Mouse (Mus musculus) heart, adult 2 months (tissue): Measurements from ENCODE around the gene Stat1. TPM values are rescaled to one million over a fixed set of nuclear protein-coding genes. Genes with fewer than 3 reads are reported as not detected.

Experiments
- DNase-seq, 2 experiments: peaks; one replicate each; pipeline ENCODE4 v3.0.0; 2021
- H3K27ac ChIP-seq: fragments of 200-600 bp; 2 replicates; pipeline ENCODE4 v1.8.1; 2022
- H3K27me3 ChIP-seq: fragments of 200-500 bp; 2 replicates; pipeline ENCODE4 v1.6.1; 2012; ENCODE audit warnings: mild to moderate bottlenecking, low read length, inconsistent platforms, mixed read lengths; ENCODE audit not compliant: control insufficient read depth, insufficient read depth
- H3K36me3 ChIP-seq: fragments of 200-500 bp; 2 replicates; pipeline ENCODE4 v1.6.1; 2012; ENCODE audit warnings: low read length, inconsistent platforms; ENCODE audit not compliant: control insufficient read depth, insufficient read depth
- H3K4me1 ChIP-seq: fragments of 200-500 bp; 2 replicates; pipeline ENCODE4 v1.6.1; 2011; ENCODE audit warnings: low read length; ENCODE audit not compliant: control insufficient read depth, insufficient read depth
- H3K4me3 ChIP-seq: fragments of 200-600 bp; 2 replicates; pipeline ENCODE4 v1.8.1; 2022
- H3K79me2 ChIP-seq: fragments of 200-500 bp; replicated peaks from 2 replicates; pipeline ENCODE4 v1.6.1; 2012; ENCODE audit warnings: mild to moderate bottlenecking, inconsistent platforms, low read length, moderate library complexity, mixed read lengths; ENCODE audit not compliant: control insufficient read depth, insufficient read depth
- H3K9ac ChIP-seq: fragments of 200-500 bp; 2 replicates; pipeline ENCODE4 v1.6.1; 2012; ENCODE audit warnings: low read depth, mild to moderate bottlenecking, control low read depth, inconsistent platforms, low read length, mixed read lengths
- CTCF ChIP-seq: fragments of 200-600 bp; IDR thresholded peaks from 2 replicates; pipeline ENCODE4 v1.8.1; 2022; ENCODE audit warnings: antibody characterized with exemption, mild to moderate bottlenecking, moderate library complexity
- EP300 ChIP-seq: fragments of 200-500 bp; IDR thresholded peaks from 2 replicates; pipeline ENCODE4 v1.6.1; 2011; ENCODE audit warnings: low read depth, low read length, control low read depth; ENCODE audit not compliant: insufficient read depth
- POLR2A ChIP-seq: fragments of 200-500 bp; IDR thresholded peaks from 2 replicates; pipeline ENCODE4 v1.6.1; 2011; ENCODE audit warnings: mild to moderate bottlenecking, low read depth, low read length, control low read depth; ENCODE audit not compliant: insufficient read depth
- WGBS: fragments of 180-500 bp; shearing (Covaris S2); methylation state at CpG from one replicate; pipeline ENCODE4 v1.1.7; 2018; 5-methylcytosine and 5-hydroxymethylcytosine counted together
- intact Hi-C: fragments of 180-260 bp; cut with DNase I; formaldehyde crosslinking; loops from one replicate; pipeline ENCODE4 v1.15.1; 2025
- polyA plus RNA-seq: library from polyadenylated mRNA; depleted of rRNA; stranded (reverse); fragments of >200 nt; gene quantifications from 2 replicates; pipeline ENCODE4 v1.2.3, GENCODE M21; 2012
- total RNA-seq, 2 experiments: library from RNA; stranded (reverse); gene quantifications; 2 replicates each; pipeline ENCODE4 v1.2.3; 2021

Stat1 gene
- total and polyA plus RNA-seq, 3 experiments: 24.1 to 30.6 (median 27.7) TPM

DNA sequence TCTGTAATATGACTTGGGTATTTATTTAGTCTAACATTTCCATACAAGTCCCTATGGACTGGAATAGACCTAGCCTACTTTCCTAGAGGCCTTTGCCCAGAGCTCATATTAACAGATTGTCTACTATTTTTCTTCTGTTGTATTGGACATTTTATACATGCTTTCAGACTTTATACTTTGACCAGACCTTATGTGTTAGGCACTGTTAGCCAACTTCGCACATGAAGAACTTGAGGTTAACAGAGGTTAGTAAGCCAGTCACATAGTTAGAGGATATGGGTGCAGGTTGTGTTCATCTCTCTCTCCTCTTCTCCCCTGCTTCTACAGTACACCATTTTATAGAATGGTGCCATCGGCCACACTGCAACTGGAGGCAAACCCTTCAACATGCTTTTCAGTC lies 38.8 kb downstream of the Stat1 start:
- 98% methylated on average over 2 of the region's 2 CpGs for WGBS
- H3K27ac ChIP-seq: no peak overlapping the region
- no peaks in the 10 kb centered on the region for H3K36me3 ChIP-seq
- H3K27me3 ChIP-seq: no peaks in the 10 kb centered on the region
- no peak overlapping the region for H3K9ac ChIP-seq
- H3K4me3 ChIP-seq: no peak overlapping the region
- DNase-seq: no peak
- H3K4me1 ChIP-seq: no peaks in the 10 kb centered on the region
- no peak for TF ChIP-seq EP300
- TF ChIP-seq CTCF: no peak
- no peak for TF ChIP-seq POLR2A
- intact Hi-C loops: no loop called here
- H3K79me2 ChIP-seq: no peaks in the 10 kb centered on the region

DNA sequence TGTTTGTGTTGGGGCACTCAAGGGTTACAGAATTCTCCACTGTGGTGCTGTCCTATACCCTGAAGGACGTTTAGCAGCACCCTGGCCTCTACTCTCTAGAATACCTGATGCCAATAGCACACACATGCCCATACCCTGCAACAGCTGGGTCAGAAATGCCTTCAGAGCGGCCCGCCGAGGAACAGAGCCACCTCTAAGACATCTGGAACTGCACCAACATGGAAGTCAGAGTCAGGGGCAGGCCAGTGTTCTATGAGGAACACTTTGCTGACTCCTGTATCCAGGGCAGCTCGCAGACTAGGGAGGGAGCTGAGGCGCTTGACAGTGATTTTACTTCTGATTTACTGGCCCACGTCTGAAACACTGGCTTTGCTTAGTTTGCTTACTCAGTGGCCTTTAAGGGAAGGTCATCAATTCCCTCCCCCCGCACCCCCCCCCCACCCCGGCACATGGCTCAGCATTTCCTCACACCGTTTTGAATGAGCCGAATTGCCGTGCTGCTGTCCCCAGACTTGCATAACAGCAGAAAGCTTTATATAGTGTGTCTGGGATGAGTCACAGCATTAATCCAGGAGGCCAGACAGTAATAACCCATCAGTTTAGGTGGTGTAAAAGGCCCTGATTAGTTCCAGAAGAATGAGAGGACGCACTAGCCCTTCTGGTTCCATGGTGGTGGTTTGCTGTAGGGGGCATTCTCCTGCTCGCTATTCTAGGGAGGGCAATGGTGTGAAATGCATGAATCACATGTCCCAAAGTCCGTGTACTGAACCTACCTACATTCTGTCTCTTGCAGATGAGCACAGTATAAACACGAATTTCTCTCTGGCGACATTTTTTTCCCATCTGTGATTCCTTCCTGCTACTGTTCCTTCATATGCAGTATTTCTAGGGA lies 39.5 kb downstream of the Stat1 start:
- intact Hi-C loops: no loop called here
- no peak overlapping the region for H3K27ac ChIP-seq
- H3K79me2 ChIP-seq: no peaks in the 10 kb centered on the region
- TF ChIP-seq CTCF: no peak
- TF ChIP-seq EP300: no peak
- TF ChIP-seq POLR2A: no peak
- no peaks in the 10 kb centered on the region for H3K27me3 ChIP-seq
- DNase-seq: no peak
- WGBS: 73% methylated on average over 17 of the region's 17 CpGs
- no peak overlapping the region for H3K4me3 ChIP-seq
- no peak overlapping the region for H3K9ac ChIP-seq
- no peaks in the 10 kb centered on the region for H3K36me3 ChIP-seq
- no peaks in the 10 kb centered on the region for H3K4me1 ChIP-seq

DNA sequence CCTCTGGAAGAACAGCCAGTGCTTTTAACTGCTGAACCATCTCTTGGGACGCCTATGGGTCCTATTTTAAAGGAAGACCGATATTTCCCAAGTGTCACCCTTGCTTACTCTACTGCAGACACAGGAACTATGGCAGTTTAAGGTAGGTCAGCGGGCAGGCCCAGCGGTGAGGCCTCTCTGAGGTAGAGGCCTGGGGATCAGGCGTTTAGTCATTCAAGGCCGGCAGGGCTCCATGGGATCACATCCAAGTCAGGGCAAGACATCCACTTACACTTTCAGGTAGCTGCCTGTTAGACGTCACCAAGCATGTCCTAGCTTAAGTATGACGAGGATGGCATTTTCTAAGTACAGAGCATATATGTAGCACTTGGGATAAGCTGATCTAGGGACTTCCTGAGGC lies 41.9 kb downstream of the Stat1 start:
- Histone ChIP-seq H3K79me2 (no peaks in the 10 kb centered on the region), H3K4me3 (no peak overlapping the region), H3K27me3 (no peaks in the 10 kb centered on the region), H3K36me3 (no peaks in the 10 kb centered on the region; the same call in 1 of the 2 replicates), H3K27ac (no peak overlapping the region), H3K4me1 (0 out of 2 replicates have a peak, but pooled peaks cover under 1% of the 10 kb centered on the region), H3K9ac (no peak overlapping the region)
- DNase-seq: peak in 1 of 2 experiments; percentile 3
- 91% methylated on average over 8 of the region's 8 CpGs for WGBS
- intact Hi-C loops: no loop called here
- TF ChIP-seq EP300 (no peak), POLR2A (no peak), CTCF (no peak)

DNA sequence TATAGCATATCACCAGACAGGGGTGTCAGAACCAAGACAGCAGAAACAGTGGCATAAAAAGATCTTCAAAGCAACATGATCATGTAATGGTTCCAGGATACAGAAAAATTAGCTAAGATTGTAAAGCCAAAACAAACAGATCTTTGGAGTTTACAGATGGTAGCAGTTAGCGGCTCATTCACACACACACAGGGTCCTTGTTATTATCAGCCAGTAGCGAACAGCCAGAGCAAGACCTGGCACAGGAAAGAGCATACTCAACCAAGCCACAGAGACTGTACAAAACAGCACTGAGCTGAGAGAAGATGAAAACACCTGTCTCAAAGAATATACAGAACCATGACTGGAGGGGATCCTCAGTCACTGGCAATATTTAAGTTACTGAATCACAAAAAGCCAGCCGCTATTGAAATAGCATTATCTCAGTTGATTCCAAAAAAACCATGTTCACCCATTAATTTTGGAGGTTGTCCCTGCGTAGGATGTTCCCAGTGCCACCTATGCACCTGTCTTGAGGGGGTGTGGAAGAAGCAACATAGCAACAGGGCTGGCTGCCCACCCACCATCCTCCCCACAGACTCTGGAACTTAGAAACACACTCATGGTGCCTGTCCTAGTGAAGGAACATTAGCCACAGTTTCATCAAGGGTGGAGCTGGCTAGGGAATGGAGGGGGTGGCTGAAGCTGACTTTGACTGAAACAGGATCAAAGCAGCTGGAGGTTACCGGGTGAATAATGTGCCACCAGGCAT lies 44.6 kb downstream of the Stat1 start:
- TF ChIP-seq EP300 (no peak), POLR2A (no peak), CTCF (no peak)
- no peak for DNase-seq
- H3K9ac ChIP-seq: no peak overlapping the region
- H3K4me1 ChIP-seq: peaks cover 2% of the 10 kb centered on the region; the same call in 1 of the 2 replicates
- intact Hi-C loops: no loop called here
- 85% methylated on average over 5 of the region's 5 CpGs for WGBS
- no peaks in the 10 kb centered on the region for H3K79me2 ChIP-seq
- no peaks in the 10 kb centered on the region; the same call in 1 of the 2 replicates for H3K36me3 ChIP-seq
- no peaks in the 10 kb centered on the region for H3K27me3 ChIP-seq
- H3K4me3 ChIP-seq: no peak overlapping the region
- no peak overlapping the region for H3K27ac ChIP-seq

DNA sequence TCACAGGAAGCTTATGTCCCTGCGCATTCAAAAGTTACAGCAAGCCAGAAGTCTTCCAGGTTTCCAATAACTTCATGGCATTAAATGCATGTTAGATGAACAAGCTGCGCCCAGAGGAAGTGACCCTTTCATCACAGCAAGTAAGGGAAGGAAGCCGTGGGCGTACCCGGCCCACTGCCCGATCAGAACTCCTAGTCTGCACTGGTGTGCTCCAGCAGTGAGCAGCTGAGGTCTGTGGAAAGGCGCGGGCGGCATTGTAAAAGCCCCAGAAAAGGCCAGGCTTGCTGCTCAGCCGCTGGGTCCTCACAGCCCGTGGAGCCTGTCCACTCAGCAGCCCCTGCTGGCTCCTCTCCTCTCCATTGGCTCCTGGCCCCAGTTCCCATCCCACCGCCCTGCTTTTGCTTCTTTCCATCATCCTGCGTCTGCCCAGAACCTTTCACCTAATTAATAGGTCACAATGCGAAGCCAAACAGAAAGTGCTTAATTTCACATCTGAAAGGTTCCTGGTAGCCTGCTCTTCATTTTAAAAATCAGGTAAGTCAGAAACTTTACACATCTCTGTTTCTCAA lies 47.5 kb downstream of the Stat1 start:
- H3K4me3 ChIP-seq: no peak overlapping the region

More for the DNA sequence above, 47.5 kb downstream of the Stat1 start:
- peak; percentile 48 for DNase-seq
- no peaks in the 10 kb centered on the region; the same call in 1 of the 2 replicates for H3K36me3 ChIP-seq
- intact Hi-C loops: loop anchor here (5.0 kb wide), 1 partner anchor 136 kb away; no protein-coding TSS in a partner anchor
- H3K79me2 ChIP-seq: no peaks in the 10 kb centered on the region
- H3K9ac ChIP-seq: peak overlapping the region; percentile 69
- TF ChIP-seq POLR2A (peak; percentile 49), EP300 (peak; percentile 35; the same call in 1 of the 2 replicates), CTCF (no peak)
- H3K27me3 ChIP-seq: no peaks in the 10 kb centered on the region
- peaks cover 2% of the 10 kb centered on the region; the same call in 1 of the 2 replicates for H3K4me1 ChIP-seq
- WGBS: 22% methylated on average over 14 of the region's 14 CpGs
- H3K27ac ChIP-seq: peak overlapping the region; percentile 56
